Mouse (Mus musculus): ENCODE data around the gene Orm1.

Gene Orm1

GRCm38 (mm10) chr4:63348524-63348923, 4.2 kb downstream of the Orm1 start:
- in situ Hi-C loops (cut with MboI; ENCODE audit: low sequenced_read_pairs) = no loop called here

- in situ Hi-C loops (cut with MboI; ENCODE audit: low sequenced_read_pairs) = no loop called here
These were observed 11.7 kb downstream of the Orm1 start, which contains the start of gene Orm3 for GRCm38 (mm10) chr4:63355877-63356665. Orm3 (plus strand) TSS chr4:63356162.

- in situ Hi-C loops (cut with MboI; ENCODE audit: low sequenced_read_pairs) = no loop called here
These were observed 12.7 kb downstream of the Orm1 start for GRCm38 (mm10) chr4:63356981-63357570.

- in situ Hi-C loops (cut with MboI; ENCODE audit: low sequenced_read_pairs) = no loop called here
These were observed 15.5 kb downstream of the Orm1 start for GRCm38 (mm10) chr4:63359861-63360260.

GRCm38 (mm10) chr4:63362150-63362549, 17.8 kb downstream of the Orm1 start, which contains the start of gene Orm2:
Orm2 (plus strand) TSS chr4:63362449.
- in situ Hi-C loops (cut with MboI; ENCODE audit: low sequenced_read_pairs) = no loop called here

- in situ Hi-C loops (cut with MboI; ENCODE audit: low sequenced_read_pairs) = no loop called here
These were observed 24.2 kb downstream of the Orm1 start for GRCm38 (mm10) chr4:63368577-63368976.

GRCm38 (mm10) chr4:63370897-63371296, 26.5 kb downstream of the Orm1 start:
- in situ Hi-C loops (cut with MboI; ENCODE audit: low sequenced_read_pairs) = no loop called here

GRCm38 (mm10) chr4:63371890-63372289, 27.5 kb downstream of the Orm1 start:
- in situ Hi-C loops (cut with MboI; ENCODE audit: low sequenced_read_pairs) = no loop called here

- in situ Hi-C loops (cut with MboI; ENCODE audit: low sequenced_read_pairs) = no loop called here
These were observed 29.0 kb downstream of the Orm1 start for GRCm38 (mm10) chr4:63373404-63373803.

GRCm38 (mm10) chr4:63374331-63374730, 30.0 kb downstream of the Orm1 start:
- in situ Hi-C loops (cut with MboI; ENCODE audit: low sequenced_read_pairs) = no loop called here

GRCm38 (mm10) chr4:63375367-63375766, 31.0 kb downstream of the Orm1 start:
- in situ Hi-C loops (cut with MboI; ENCODE audit: low sequenced_read_pairs) = no loop called here

- in situ Hi-C loops (cut with MboI; ENCODE audit: low sequenced_read_pairs) = no loop called here
These were observed 33.1 kb downstream of the Orm1 start for GRCm38 (mm10) chr4:63377483-63377882.

GRCm38 (mm10) chr4:63382676-63383369, 38.5 kb downstream of the Orm1 start:
- in situ Hi-C loops (cut with MboI; ENCODE audit: low sequenced_read_pairs) = no loop called here

- in situ Hi-C loops (cut with MboI; ENCODE audit: low sequenced_read_pairs) = no loop called here
These were observed 39.1 kb downstream of the Orm1 start for GRCm38 (mm10) chr4:63383474-63383873.

- in situ Hi-C loops (cut with MboI; ENCODE audit: low sequenced_read_pairs) = no loop called here
These were observed 39.9 kb downstream of the Orm1 start for GRCm38 (mm10) chr4:63384262-63384661.

- in situ Hi-C loops (cut with MboI; ENCODE audit: low sequenced_read_pairs) = no loop called here
These were observed 40.9 kb downstream of the Orm1 start for GRCm38 (mm10) chr4:63385253-63385652.

- in situ Hi-C loops (cut with MboI; ENCODE audit: low sequenced_read_pairs) = no loop called here
These were observed 41.4 kb downstream of the Orm1 start for GRCm38 (mm10) chr4:63385784-63386183.

- in situ Hi-C loops (cut with MboI; ENCODE audit: low sequenced_read_pairs) = no loop called here
These were observed 43.7 kb downstream of the Orm1 start for GRCm38 (mm10) chr4:63388029-63388428.

GRCm38 (mm10) chr4:63389121-63389886, 44.9 kb downstream of the Orm1 start:
- in situ Hi-C loops (cut with MboI; ENCODE audit: low sequenced_read_pairs) = no loop called here

GRCm38 (mm10) chr4:63389887-63390528, 45.6 kb downstream of the Orm1 start:
- in situ Hi-C loops (cut with MboI; ENCODE audit: low sequenced_read_pairs) = no loop called here

Data from CH12F3 (cell line).